Mouse (Mus musculus): ENCODE data around the gene Dmrt3.

GRCm38 (mm10) chr19:25665486-25666339 is 55.6 kb downstream of the Dmrt3 start:
- TF ChIP-seq CTCF (conservative IDR thresholded peaks at IDR 0.05; ENCODE audit: insufficient read depth, insufficient read length, low read depth, low read length) (no peak), POLR2A (IDR thresholded peaks at IDR 0.05; ENCODE audit: low read depth, low read length) (no peak)
